Mouse (Mus musculus) C2C12 (cell line): Measurements from ENCODE around the gene Obscn.

Experiments
- CTCF ChIP-seq: IDR thresholded peaks from one replicate; pipeline ENCODE4 v1.5.1; 2011; ENCODE audit not compliant: control insufficient read depth, insufficient read depth, insufficient read length
- MYOD1 ChIP-seq: IDR thresholded peaks from one replicate; pipeline ENCODE4 v1.6.1; 2011; ENCODE audit warnings: low read depth; ENCODE audit not compliant: control insufficient read depth, insufficient read length

- TF ChIP-seq MYOD1 (no peak), CTCF (no peak)
Observed at GRCm38 (mm10) chr11:58995061-58995806, 141.0 kb downstream of the Obscn start.
